Mouse (Mus musculus): ENCODE measurements around the gene Tbcd.

Tbcd gene

DNA sequence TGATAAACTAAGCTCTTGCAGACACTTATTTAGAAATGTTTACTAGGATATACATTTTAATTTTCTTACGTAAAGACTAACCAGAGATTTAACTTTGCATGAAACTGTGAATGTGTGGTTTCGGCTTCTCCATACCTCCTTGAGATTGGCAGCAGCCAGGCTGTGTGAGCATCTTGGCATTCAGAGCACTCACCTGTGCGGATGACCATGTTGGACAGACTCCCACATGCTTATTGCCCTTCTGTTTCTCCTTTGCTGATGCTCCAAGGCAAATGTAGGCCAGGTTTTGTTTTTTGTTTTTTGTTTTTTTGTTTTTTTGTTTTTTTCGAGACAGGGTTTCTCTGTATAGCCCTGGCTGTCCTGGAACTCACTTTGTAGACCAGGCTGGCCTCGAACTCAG is 111.6 kb downstream of the Tbcd start:
- no peak for DNase-seq (ENCODE audit: low spot score in 2 of 2)

- DNase-seq (ENCODE audit: low spot score in 2 of 2), result no peak
Measured at GRCm38 (mm10) chr11:121564265-121564664, 112.5 kb downstream of the Tbcd start.

DNA sequence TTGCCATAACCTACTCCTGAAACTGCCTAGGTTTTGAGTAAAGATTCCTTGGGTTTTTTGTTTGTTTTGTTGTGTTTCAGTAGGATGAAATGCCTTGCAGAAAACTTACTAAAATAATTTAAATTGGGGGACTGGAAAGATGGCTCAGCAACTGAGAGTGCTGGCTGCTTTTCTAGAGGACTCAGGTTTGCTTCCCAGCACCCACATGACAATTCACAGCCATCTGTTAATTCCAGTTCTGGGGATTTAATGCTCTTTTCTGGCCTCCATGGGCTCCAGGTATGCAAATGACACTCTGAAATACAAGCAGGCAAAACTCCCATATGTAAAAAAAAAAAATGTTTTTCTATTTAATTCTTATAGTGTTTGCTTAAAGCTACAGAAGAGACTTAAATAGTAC is 130.1 kb downstream of the Tbcd start:
- no peak for DNase-seq (ENCODE audit: low spot score in 2 of 2)

GRCm38 (mm10) chr11:121597254-121597653 is 145.5 kb downstream of the Tbcd start:
- no peak for DNase-seq (ENCODE audit: low spot score in 2 of 2)

DNA sequence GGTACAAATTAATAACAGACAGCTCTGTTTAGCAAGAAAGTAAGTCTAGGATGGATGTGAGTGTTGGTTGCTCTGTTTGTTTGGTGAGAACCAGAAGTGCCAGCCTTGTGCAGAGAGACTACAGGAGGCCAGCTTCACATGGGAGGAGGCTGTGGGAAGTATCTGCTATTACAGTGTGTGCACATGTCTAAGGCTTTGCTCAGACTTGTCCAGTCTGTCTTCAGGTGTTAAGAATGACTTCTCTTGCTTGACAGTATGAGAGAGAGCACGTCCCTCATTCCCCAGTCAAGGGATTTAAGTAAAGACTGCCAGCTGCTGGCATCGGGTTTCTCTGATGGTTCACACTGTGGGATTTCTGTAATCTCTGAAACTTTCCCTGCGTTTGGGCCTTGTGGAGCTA is 149.7 kb downstream of the Tbcd start:
- no peak for DNase-seq (ENCODE audit: low spot score in 2 of 2)

DNA sequence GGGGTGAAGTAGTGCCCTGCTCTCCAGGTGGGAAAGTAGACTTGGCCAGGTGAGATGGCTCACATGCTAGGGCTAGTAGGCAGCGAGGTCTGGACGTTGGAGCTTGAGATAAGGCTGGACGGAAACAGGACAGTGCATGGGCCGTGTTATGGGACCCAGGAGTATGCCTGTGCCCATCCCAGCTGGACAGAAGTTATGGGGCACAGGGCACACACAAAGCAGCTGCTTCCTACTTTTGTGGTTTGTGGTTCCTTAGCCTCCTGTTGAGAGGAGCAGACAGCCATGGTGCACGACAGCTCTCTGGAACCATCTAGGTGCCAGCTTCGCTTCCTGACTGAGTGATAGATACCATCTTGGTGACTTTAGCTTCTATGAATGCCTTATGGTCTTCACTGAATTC is 153.9 kb downstream of the Tbcd start:
- no peak for DNase-seq (ENCODE audit: low spot score in 2 of 2)

DNA sequence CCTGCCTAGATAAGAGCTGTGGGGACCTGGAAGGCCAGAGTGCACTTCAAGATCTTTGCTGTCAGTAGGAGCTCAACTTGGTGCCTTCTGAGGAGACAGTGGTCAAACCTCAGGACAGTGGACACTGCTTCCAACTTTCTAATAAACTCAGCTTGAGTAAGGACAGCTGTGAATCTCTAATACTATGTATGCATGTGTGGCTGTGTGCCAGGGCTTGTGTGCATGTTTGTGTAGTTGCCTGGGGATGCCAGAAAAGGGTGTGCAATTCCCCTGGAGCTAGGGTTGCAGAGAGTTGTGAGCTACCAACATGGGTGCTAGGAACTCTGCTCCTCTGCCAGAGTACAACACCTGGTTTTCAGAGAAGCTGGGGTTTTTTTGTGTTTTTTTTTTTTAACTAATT is 159.2 kb downstream of the Tbcd start:
- DNase-seq (ENCODE audit: low spot score in 2 of 2), result no peak

GRCm38 (mm10) chr11:121615961-121616485 is 164.3 kb downstream of the Tbcd start:
- DNase-seq (ENCODE audit: low spot score in 2 of 2), result no peak

GRCm38 (mm10) chr11:121616501-121616900 is 164.8 kb downstream of the Tbcd start:
- DNase-seq (ENCODE audit: low spot score in 2 of 2), result no peak

- DNase-seq (ENCODE audit: low spot score in 2 of 2), result no peak
Measured at GRCm38 (mm10) chr11:121617371-121617770, 165.6 kb downstream of the Tbcd start.

- DNase-seq (ENCODE audit: low spot score in 2 of 2), result no peak
Measured at GRCm38 (mm10) chr11:121625007-121625406, 173.3 kb downstream of the Tbcd start.

DNA sequence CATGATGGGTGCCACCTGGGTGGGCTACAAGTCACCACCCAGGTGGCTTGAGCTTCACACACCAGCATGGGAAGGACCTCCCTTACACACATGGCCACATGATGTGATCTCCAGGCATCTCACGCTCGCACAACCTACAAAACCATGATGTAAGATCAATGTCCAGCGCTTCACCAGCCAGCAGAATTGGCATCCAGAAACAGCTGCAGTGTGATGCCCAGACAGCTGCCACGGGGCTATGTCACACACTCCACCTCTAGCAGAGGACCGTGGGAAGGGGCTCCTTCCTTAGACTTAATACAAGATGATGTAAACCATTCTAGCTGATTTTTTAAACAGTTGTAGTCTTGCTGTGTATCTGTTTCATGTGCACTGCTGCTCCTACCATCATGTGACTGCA is 175.8 kb downstream of the Tbcd start:
- DNase-seq (ENCODE audit: low spot score in 2 of 2), result no peak

- DNase-seq (ENCODE audit: low spot score in 2 of 2), result no peak
Measured at GRCm38 (mm10) chr11:121629529-121629928, 177.8 kb downstream of the Tbcd start.

DNA sequence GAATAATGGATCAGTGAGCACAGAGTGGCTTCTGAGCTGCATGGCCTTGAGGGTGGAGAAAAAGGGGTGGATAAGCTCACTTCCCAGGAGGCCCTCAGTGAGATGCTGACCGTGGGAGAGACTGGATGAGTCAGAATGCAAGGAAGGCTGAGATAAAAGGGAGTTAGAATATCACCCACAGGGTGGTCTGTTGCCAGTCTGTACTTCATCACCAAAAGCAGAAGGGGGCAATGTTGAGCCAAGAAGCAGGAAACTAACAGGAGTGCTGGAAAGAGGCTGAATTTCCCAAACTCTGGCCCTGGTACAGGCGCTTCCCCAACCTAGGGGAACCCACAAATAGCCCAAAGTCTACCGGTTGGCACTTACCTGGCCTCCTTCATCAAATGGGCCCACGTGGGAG is 178.7 kb downstream of the Tbcd start:
- DNase-seq (ENCODE audit: low spot score in 2 of 2), result no peak

GRCm38 (mm10) chr11:121631410-121631809 is 179.7 kb downstream of the Tbcd start:
- no peak for DNase-seq (ENCODE audit: low spot score in 2 of 2)

- DNase-seq (ENCODE audit: low spot score in 2 of 2), result no peak
Measured at GRCm38 (mm10) chr11:121636646-121637045, 184.9 kb downstream of the Tbcd start.

DNA sequence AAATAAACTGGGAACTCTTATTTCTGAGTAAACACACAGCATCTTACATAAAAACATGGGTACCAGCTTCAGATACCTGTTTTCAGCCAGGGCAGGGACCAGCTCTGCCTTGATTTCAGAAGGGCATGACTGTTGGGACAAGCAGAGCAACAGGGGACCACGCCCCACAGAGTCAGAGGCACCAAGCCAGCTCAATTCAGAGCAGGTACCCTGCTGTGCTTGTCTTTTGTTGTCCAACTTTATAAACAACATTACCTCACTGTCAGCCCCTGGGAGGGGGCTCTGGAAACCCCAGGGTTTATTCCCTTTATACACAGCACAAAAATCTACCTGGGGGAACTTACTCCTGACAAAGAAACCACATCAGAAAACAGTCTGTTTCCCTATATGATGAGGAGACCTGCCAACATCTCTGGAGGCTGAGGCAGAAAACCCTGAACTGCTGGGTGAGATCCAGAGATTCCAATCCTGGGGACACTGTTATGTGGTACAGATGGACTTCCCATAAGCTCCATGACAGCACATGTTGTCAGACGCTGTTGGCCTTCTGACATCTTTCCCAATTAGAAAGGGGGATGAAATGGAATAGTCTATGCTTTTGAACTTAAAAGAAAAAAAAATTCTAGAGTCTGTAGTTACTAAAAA is 189.9 kb downstream of the Tbcd start:
- no peak for DNase-seq (ENCODE audit: low spot score in 2 of 2)

- no peak for DNase-seq (ENCODE audit: low spot score in 2 of 2)
Measured at GRCm38 (mm10) chr11:121645394-121645793, 193.6 kb downstream of the Tbcd start.

DNA sequence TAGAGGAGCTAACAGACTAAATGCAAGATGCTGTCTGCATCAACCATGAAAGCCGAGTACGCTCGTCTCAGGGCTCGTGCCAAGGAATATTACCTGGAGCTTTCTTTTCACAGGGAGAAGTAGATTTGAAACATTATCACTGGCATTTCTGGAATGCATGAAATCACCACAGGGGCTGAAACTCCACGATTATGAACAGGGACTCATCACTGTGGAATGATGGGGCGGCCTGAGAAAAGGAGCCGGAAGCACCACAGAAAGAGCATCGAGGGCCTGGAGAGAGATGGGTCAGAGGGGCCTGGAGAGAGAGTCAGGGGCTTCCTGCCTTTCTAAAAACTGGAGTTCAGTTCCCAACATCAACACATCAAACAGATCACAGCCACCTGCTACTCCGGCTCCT is 195.6 kb downstream of the Tbcd start:
- DNase-seq (ENCODE audit: low spot score in 2 of 2), result no peak

- no peak for DNase-seq (ENCODE audit: low spot score in 2 of 2)
Measured at GRCm38 (mm10) chr11:121648166-121648565, 196.4 kb downstream of the Tbcd start.

GRCm38 (mm10) chr11:121649900-121650299 is 198.2 kb downstream of the Tbcd start:
- DNase-seq (ENCODE audit: low spot score in 2 of 2), result peak in 1 of 2 experiments; percentile 59

- DNase-seq (ENCODE audit: low spot score in 2 of 2), result no peak
Measured at GRCm38 (mm10) chr11:121650668-121651067, 198.9 kb downstream of the Tbcd start.

GRCm38 (mm10) chr11:121651556-121651955 is 199.8 kb downstream of the Tbcd start:
- no peak for DNase-seq (ENCODE audit: low spot score in 2 of 2)

- DNase-seq (ENCODE audit: low spot score in 2 of 2), result peak; percentile 49 to 57
Measured at GRCm38 (mm10) chr11:121651983-121652382, 200.2 kb downstream of the Tbcd start.

Data from urinary bladder, postnatal 36 days (tissue).